Comparison of ENCODE assay signal across 16 mouse cellular contexts in genomic region chr1:101285416-101285815, GRCm38 (mm10).
"Had no signal": no experiment of that assay in that cellular context is flagged by ENCODE, and none has a peak within 500 bp of the region (broad histone marks: within the 10 kb centered on the region; RNA-seq: fewer than 3 reads in every experiment).

No protein-coding gene starts in this region.

- H3K4me3 ChIP-seq: neural tube, embryonic 13.5 days; neural tube, embryonic 15.5 days; stomach, embryonic 15.5 days had no signal

- DNase-seq: retina, postnatal 1 day; right cerebral cortex, adult 18-20 months; right cerebral cortex, postnatal 14 days; right cerebral cortex, postnatal 25 days; right cerebral cortex, postnatal 4 days; spleen, adult 18-20 months; thymus, adult 18-20 months; thymus, adult 2 months; thymus, postnatal 14 days; thymus, postnatal 25 days; thymus, postnatal 36 days; thymus, postnatal 4 days had no signal

- H3K9me3 ChIP-seq: neural tube, embryonic 13.5 days; neural tube, embryonic 15.5 days; stomach, embryonic 15.5 days had no signal

- H3K27me3 ChIP-seq: neural tube, embryonic 13.5 days; neural tube, embryonic 15.5 days; stomach, embryonic 15.5 days had no signal

- H3K27ac ChIP-seq: neural tube, embryonic 13.5 days; neural tube, embryonic 15.5 days; stomach, embryonic 15.5 days; stomach, postnatal 0 days had no signal

- H3K36me3 ChIP-seq: neural tube, embryonic 13.5 days; neural tube, embryonic 15.5 days; stomach, embryonic 15.5 days had no signal

- H3K9ac ChIP-seq: neural tube, embryonic 13.5 days; neural tube, embryonic 15.5 days; stomach, embryonic 15.5 days had no signal

- H3K4me2 ChIP-seq: neural tube, embryonic 13.5 days; neural tube, embryonic 15.5 days; stomach, embryonic 15.5 days had no signal

- H3K4me1 ChIP-seq: neural tube, embryonic 13.5 days; neural tube, embryonic 15.5 days; stomach, embryonic 15.5 days had no signal
